Mouse (Mus musculus): ENCODE results near the gene Mtfr1l.
A peak's percentile ranks its signal among the peaks of the same experiment; 100 is the strongest.

Gene Mtfr1l

GRCm38 (mm10) chr4:134485151-134485900, 49.9 kb downstream of the Mtfr1l start:
- DNase-seq, result no peak

GRCm38 (mm10) chr4:134484231-134484630, 51.0 kb downstream of the Mtfr1l start:
- no peak for DNase-seq

GRCm38 (mm10) chr4:134483696-134484095, 51.5 kb downstream of the Mtfr1l start:
- no peak for DNase-seq

- no peak for DNase-seq
Measured at GRCm38 (mm10) chr4:134483078-134483688, 52.0 kb downstream of the Mtfr1l start.

GRCm38 (mm10) chr4:134482442-134482841, 52.7 kb downstream of the Mtfr1l start:
- no peak for DNase-seq

GRCm38 (mm10) chr4:134481270-134481669, 53.9 kb downstream of the Mtfr1l start:
- DNase-seq, result no peak

GRCm38 (mm10) chr4:134480864-134481263, 54.3 kb downstream of the Mtfr1l start:
- peak; percentile 42 to 52 for DNase-seq

GRCm38 (mm10) chr4:134479839-134480238, 55.3 kb downstream of the Mtfr1l start:
- no peak for DNase-seq

GRCm38 (mm10) chr4:134478031-134478430, 57.2 kb downstream of the Mtfr1l start:
- DNase-seq, result peak; percentile 79 to 80

- DNase-seq, result no peak
Measured at GRCm38 (mm10) chr4:134476899-134477298, 58.3 kb downstream of the Mtfr1l start.
